Mouse (Mus musculus): ENCODE data around the gene Mapkbp1. TPM values are rescaled to one million over a fixed set of nuclear protein-coding genes. Genes with fewer than 3 reads are reported as not detected.
A peak's percentile ranks its signal among the peaks of the same experiment; 100 is the strongest.

Gene Mapkbp1
- 1.6 and 2.5 TPM in 2 replicates for polyA plus RNA-seq (2014; fragmentation: Nextera tagmentation; extraction: Ambion mirVana)

DNA sequence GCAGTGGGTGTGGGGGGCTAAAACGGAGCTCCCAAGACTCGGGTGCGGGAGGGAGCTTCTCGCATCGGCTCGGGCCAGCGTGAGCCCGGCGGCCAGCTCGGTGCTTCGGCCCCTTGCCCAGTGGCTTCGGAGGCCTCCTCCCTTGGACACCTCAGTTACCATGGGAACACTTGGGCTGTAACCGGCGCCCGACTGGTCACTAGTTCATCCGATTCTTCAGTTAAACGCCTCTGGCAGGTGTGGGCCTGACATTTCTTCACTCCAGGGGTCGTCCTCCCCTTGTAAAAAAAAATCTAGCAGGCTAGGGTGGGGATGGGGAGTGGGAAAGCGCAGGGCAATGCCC, at the start of gene Mapkbp1:
Gene Mapkbp1 (plus strand): TSS at position 163 of the 343 bp plus-strand sequence.
- no peak within 1 kb of the TSS for H3K27ac ChIP-seq (replicated peaks; ENCODE audit: low read depth, low read length)
- DNase-seq (ENCODE audit: low spot score), result no peak
- no peaks in the 10 kb centered on the region; the same call in 1 of the 2 replicates for H3K4me1 ChIP-seq (ENCODE audit: control insufficient read depth, insufficient read depth, low read length)
- peak within 1 kb of the TSS; percentile 52 for H3K4me3 ChIP-seq (ENCODE audit: low read depth, low read length)
- peak within 1 kb of the TSS; percentile 49 for H3K4me2 ChIP-seq (ENCODE audit: low read depth, low read length)
- H3K36me3 ChIP-seq (replicated peaks; ENCODE audit: control insufficient read depth, insufficient read depth, low read depth, low read length), result no peaks in the 10 kb centered on the region
- H3K9ac ChIP-seq (replicated peaks; ENCODE audit: low read length), result peak within 1 kb of the TSS; percentile 59
- peak; percentile 82 for ATAC-seq (replicated peaks; ENCODE audit: insufficient number of reproducible peaks, low FRiP score, low TSS enrichment, low read depth)
- H3K9me3 ChIP-seq (replicated peaks; ENCODE audit: control insufficient read depth, low read length), result no peaks in the 10 kb centered on the region
- WGBS, result under 1% methylated on average over 19 of the region's 19 CpGs
- H3K27me3 ChIP-seq (ENCODE audit: control insufficient read depth, insufficient read depth, low read length), result no peaks in the 10 kb centered on the region

DNA sequence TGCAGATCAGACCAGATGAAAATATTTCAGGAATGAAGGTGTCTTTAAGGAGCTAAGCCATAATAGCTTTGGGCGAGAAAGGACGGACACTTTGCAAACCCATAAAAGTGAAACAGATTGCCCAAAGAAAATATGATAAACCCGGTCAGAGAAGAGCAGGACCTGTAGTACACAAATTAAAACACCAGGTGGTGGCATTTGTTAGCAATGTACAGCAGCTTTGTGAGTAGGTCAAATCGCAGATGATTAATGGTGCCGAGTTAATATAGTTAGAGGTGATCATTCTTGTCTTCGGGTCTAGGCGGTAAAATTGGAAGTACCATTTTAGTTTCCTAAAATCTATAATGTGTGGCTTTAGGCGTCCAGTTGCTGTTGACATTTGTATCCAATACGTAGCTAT, 1.9 kb upstream of the Mapkbp1 start:
- no peak for ATAC-seq (replicated peaks; ENCODE audit: insufficient number of reproducible peaks, low FRiP score, low TSS enrichment, low read depth)
- no peak overlapping the region for H3K4me2 ChIP-seq (ENCODE audit: low read depth, low read length)
- 50% methylated on average over 9 of the region's 9 CpGs for WGBS

DNA sequence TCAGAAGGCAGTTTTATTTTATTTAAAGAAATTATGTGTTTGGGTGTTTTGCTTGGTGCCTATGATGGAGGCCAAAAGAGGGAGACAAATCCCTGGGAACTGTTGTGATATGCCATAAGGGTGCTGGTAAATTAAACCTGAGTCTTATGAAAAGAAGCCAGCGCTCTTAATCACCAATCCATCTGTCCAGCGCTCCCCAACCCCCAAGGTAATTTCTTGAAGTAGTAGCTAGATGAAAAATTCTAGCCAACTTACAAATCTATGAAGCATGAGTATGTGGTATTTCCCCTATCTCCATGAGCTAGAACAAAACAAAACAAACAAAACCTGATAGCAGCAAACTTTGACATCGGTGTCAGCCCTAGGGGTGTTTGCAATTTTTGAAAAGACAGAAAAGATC, 1.2 kb upstream of the Mapkbp1 start:
- DNase-seq (ENCODE audit: low spot score), result no peak
- Histone ChIP-seq H3K4me2 (ENCODE audit: low read depth, low read length) (no peak overlapping the region), H3K27ac (replicated peaks; ENCODE audit: low read depth, low read length) (no peak overlapping the region), H3K4me1 (ENCODE audit: control insufficient read depth, insufficient read depth, low read length) (no peaks in the 10 kb centered on the region; the same call in 1 of the 2 replicates), H3K36me3 (replicated peaks; ENCODE audit: control insufficient read depth, insufficient read depth, low read depth, low read length) (no peaks in the 10 kb centered on the region), H3K27me3 (ENCODE audit: control insufficient read depth, insufficient read depth, low read length) (no peaks in the 10 kb centered on the region), H3K9me3 (replicated peaks; ENCODE audit: control insufficient read depth, low read length) (no peaks in the 10 kb centered on the region), H3K4me3 (ENCODE audit: low read depth, low read length) (no peak overlapping the region), H3K9ac (replicated peaks; ENCODE audit: low read length) (no peak overlapping the region)
- 81% methylated on average over 3 of the region's 3 CpGs for WGBS
- no peak for ATAC-seq (replicated peaks; ENCODE audit: insufficient number of reproducible peaks, low FRiP score, low TSS enrichment, low read depth)

More for the DNA sequence above, 1.9 kb upstream of the Mapkbp1 start:
- no peaks in the 10 kb centered on the region for H3K27me3 ChIP-seq (ENCODE audit: control insufficient read depth, insufficient read depth, low read length)
- no peak overlapping the region for H3K9ac ChIP-seq (replicated peaks; ENCODE audit: low read length)
- no peaks in the 10 kb centered on the region for H3K9me3 ChIP-seq (replicated peaks; ENCODE audit: control insufficient read depth, low read length)
- peak; percentile 69 for DNase-seq (ENCODE audit: low spot score)
- no peaks in the 10 kb centered on the region; the same call in 1 of the 2 replicates for H3K36me3 ChIP-seq (replicated peaks; ENCODE audit: control insufficient read depth, insufficient read depth, low read depth, low read length)
- H3K4me1 ChIP-seq (ENCODE audit: control insufficient read depth, insufficient read depth, low read length), result no peaks in the 10 kb centered on the region; the same call in 1 of the 2 replicates
- H3K4me3 ChIP-seq (ENCODE audit: low read depth, low read length), result no peak overlapping the region
- H3K27ac ChIP-seq (replicated peaks; ENCODE audit: low read depth, low read length), result no peak overlapping the region

DNA sequence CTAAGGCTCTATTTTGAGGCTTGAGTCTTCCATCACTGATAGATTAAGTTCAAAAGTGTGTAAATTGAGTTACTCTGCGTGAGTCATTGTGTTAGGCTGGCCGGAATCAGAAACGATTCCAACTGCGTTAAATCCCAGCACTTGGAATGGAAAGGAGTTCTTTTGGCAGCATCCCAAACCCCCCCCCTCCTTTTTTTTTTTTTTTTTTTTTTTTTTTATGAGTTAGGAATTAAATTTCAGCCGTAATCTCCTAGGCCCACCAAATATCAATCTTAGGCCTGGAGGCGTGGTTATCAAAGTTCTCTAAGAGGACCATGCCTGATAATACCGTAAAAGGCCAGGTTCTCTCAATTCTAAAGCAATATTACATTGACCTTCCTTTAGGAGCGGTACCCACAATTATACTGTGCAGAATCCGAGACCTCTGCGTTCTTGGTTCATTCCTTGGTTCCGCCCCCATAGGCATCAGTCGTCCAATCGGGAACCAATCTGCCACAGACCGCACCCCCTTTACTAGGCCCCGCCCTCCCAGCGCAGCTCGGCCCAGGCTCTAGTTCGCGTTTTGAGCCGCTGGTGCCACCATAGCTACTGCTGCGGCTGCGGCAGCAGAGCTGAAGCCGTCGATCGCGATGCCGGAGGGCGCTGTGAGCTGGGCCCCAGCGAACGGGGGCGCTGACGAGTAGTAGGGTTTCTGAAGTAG, 512 bp upstream of the Mapkbp1 start:
- DNase-seq (ENCODE audit: low spot score), result peak; percentile 98
- peak overlapping the region; percentile 59 for H3K9ac ChIP-seq (replicated peaks; ENCODE audit: low read length)
- H3K4me3 ChIP-seq (ENCODE audit: low read depth, low read length), result peak overlapping the region; percentile 52
- ATAC-seq (replicated peaks; ENCODE audit: insufficient number of reproducible peaks, low FRiP score, low TSS enrichment, low read depth), result peak; percentile 98
- no peak overlapping the region for H3K27ac ChIP-seq (replicated peaks; ENCODE audit: low read depth, low read length)
- H3K4me1 ChIP-seq (ENCODE audit: control insufficient read depth, insufficient read depth, low read length), result no peaks in the 10 kb centered on the region; the same call in 1 of the 2 replicates
- peak overlapping the region; percentile 49 for H3K4me2 ChIP-seq (ENCODE audit: low read depth, low read length)
- 4% methylated on average over 32 of the region's 32 CpGs for WGBS
- no peaks in the 10 kb centered on the region for H3K36me3 ChIP-seq (replicated peaks; ENCODE audit: control insufficient read depth, insufficient read depth, low read depth, low read length)
- H3K27me3 ChIP-seq (ENCODE audit: control insufficient read depth, insufficient read depth, low read length), result no peaks in the 10 kb centered on the region
- H3K9me3 ChIP-seq (replicated peaks; ENCODE audit: control insufficient read depth, low read length), result no peaks in the 10 kb centered on the region

- Histone ChIP-seq H3K4me2 (ENCODE audit: low read depth, low read length) (no peak overlapping the region), H3K27ac (replicated peaks; ENCODE audit: low read depth, low read length) (no peak overlapping the region), H3K9me3 (replicated peaks; ENCODE audit: control insufficient read depth, low read length) (no peaks in the 10 kb centered on the region), H3K27me3 (ENCODE audit: control insufficient read depth, insufficient read depth, low read length) (no peaks in the 10 kb centered on the region), H3K9ac (replicated peaks; ENCODE audit: low read length) (no peak overlapping the region), H3K4me3 (ENCODE audit: low read depth, low read length) (no peak overlapping the region), H3K36me3 (replicated peaks; ENCODE audit: control insufficient read depth, insufficient read depth, low read depth, low read length) (no peaks in the 10 kb centered on the region), H3K4me1 (ENCODE audit: control insufficient read depth, insufficient read depth, low read length) (no peaks in the 10 kb centered on the region)
- no peak for ATAC-seq (replicated peaks; ENCODE audit: insufficient number of reproducible peaks, low FRiP score, low TSS enrichment, low read depth)
- no peak for DNase-seq (ENCODE audit: low spot score)
- WGBS, result 84% methylated on average over 7 of the region's 7 CpGs
These were observed 8.0 kb downstream of the Mapkbp1 start for GRCm38 (mm10) chr2:119980343-119980986.

DNA sequence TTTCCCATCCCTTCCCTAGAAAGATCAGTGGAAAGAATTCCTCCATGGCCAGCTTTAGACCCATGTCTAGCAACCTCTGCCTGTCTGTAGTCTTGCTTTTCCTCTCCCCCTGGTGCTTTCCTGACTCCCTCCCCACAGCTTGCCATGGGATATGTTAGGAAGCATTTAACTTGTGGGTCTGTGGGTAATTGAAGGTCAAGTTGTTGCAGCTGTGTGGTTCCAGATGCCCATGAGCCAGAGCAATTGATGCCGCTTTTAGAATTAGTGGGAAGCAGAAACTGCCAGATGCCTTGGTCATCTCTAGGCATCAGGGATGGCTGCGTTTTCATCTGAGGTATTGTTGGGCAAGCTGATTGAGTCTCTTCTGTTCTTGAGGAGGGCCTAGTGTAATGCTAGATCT, 9.1 kb downstream of the Mapkbp1 start:
- peak; percentile 73 for DNase-seq (ENCODE audit: low spot score)
- no peaks in the 10 kb centered on the region for H3K4me1 ChIP-seq (ENCODE audit: control insufficient read depth, insufficient read depth, low read length)
- no peak overlapping the region for H3K9ac ChIP-seq (replicated peaks; ENCODE audit: low read length)
- H3K9me3 ChIP-seq (replicated peaks; ENCODE audit: control insufficient read depth, low read length), result no peaks in the 10 kb centered on the region
- WGBS, result 38% methylated on average over 2 of the region's 2 CpGs
- H3K27me3 ChIP-seq (ENCODE audit: control insufficient read depth, insufficient read depth, low read length), result no peaks in the 10 kb centered on the region
- H3K27ac ChIP-seq (replicated peaks; ENCODE audit: low read depth, low read length), result peak overlapping the region; percentile 47; the same call in 1 of the 2 replicates
- no peaks in the 10 kb centered on the region for H3K36me3 ChIP-seq (replicated peaks; ENCODE audit: control insufficient read depth, insufficient read depth, low read depth, low read length)
- H3K4me3 ChIP-seq (ENCODE audit: low read depth, low read length), result no peak overlapping the region
- H3K4me2 ChIP-seq (ENCODE audit: low read depth, low read length), result no peak overlapping the region
- no peak for ATAC-seq (replicated peaks; ENCODE audit: insufficient number of reproducible peaks, low FRiP score, low TSS enrichment, low read depth)

DNA sequence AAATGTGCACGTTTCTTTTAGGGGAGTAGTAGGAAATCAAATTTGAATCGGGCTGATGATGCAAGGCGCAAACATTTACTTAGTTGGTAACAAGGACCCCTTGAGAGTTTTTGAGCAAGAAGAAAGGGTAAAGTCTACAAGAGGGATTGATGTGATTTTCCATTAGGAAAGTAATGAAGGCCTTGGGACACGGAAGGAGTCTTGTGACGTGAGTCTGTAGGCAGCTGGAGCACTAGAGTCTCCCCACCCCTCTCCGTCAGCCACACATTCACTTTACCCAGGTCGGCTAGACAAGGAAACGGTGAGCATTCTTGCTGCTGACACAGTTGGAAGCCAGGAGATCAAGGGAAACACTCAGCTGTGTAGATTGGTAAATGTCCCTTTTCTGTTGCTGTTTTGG, 13.4 kb downstream of the Mapkbp1 start:
- WGBS, result 77% methylated on average over 8 of the region's 8 CpGs
- no peaks in the 10 kb centered on the region for H3K4me1 ChIP-seq (ENCODE audit: control insufficient read depth, insufficient read depth, low read length)
- H3K9ac ChIP-seq (replicated peaks; ENCODE audit: low read length), result no peak overlapping the region

DNA sequence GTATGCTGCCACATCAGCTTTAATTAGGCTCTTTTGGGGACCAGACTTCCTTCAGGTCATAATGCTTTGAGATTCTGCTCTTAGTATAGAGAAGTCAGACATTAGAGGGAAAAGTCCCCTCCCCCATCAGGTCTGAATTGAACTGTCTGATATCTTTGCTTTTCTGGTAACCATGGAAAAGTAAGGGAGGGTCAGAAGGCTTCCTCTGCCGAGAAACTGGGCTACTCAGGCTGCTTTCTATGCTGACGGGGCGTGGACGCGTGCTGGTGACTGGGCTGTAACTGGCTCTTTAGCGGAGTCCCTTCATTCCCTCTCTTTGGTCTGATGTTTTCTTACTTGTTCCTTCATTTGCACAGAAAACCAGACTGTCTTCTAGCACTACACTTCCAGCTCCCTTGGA, 13.9 kb downstream of the Mapkbp1 start:
- Histone ChIP-seq H3K36me3 (replicated peaks; ENCODE audit: control insufficient read depth, insufficient read depth, low read depth, low read length) (no peaks in the 10 kb centered on the region), H3K9me3 (replicated peaks; ENCODE audit: control insufficient read depth, low read length) (no peaks in the 10 kb centered on the region), H3K27ac (replicated peaks; ENCODE audit: low read depth, low read length) (no peak overlapping the region), H3K9ac (replicated peaks; ENCODE audit: low read length) (no peak overlapping the region), H3K27me3 (ENCODE audit: control insufficient read depth, insufficient read depth, low read length) (no peaks in the 10 kb centered on the region), H3K4me2 (ENCODE audit: low read depth, low read length) (no peak overlapping the region), H3K4me1 (ENCODE audit: control insufficient read depth, insufficient read depth, low read length) (no peaks in the 10 kb centered on the region), H3K4me3 (ENCODE audit: low read depth, low read length) (no peak overlapping the region)
- ATAC-seq (replicated peaks; ENCODE audit: insufficient number of reproducible peaks, low FRiP score, low TSS enrichment, low read depth) (no peak), DNase-seq (ENCODE audit: low spot score) (no peak)
- WGBS, result 71% methylated on average over 6 of the region's 6 CpGs

More for the DNA sequence above, 13.4 kb downstream of the Mapkbp1 start:
- ATAC-seq (replicated peaks; ENCODE audit: insufficient number of reproducible peaks, low FRiP score, low TSS enrichment, low read depth), result no peak
- Histone ChIP-seq H3K36me3 (replicated peaks; ENCODE audit: control insufficient read depth, insufficient read depth, low read depth, low read length) (no peaks in the 10 kb centered on the region), H3K4me3 (ENCODE audit: low read depth, low read length) (no peak overlapping the region), H3K9me3 (replicated peaks; ENCODE audit: control insufficient read depth, low read length) (no peaks in the 10 kb centered on the region), H3K27me3 (ENCODE audit: control insufficient read depth, insufficient read depth, low read length) (no peaks in the 10 kb centered on the region), H3K27ac (replicated peaks; ENCODE audit: low read depth, low read length) (no peak overlapping the region), H3K4me2 (ENCODE audit: low read depth, low read length) (no peak overlapping the region)
- DNase-seq (ENCODE audit: low spot score), result no peak
